Mouse (Mus musculus): ENCODE results near the gene Lmln. TPM values are rescaled to one million over a fixed set of nuclear protein-coding genes. Genes with fewer than 3 reads are reported as not detected.
"Not testable (repeated sequence)": the region's sequence is repeated elsewhere in the genome, so short reads cannot be mapped to it uniquely, and the experiment has no call there.

Gene Lmln
- polyA plus RNA-seq, 1 experiment from 2014 or later: 1.8 TPM

DNA sequence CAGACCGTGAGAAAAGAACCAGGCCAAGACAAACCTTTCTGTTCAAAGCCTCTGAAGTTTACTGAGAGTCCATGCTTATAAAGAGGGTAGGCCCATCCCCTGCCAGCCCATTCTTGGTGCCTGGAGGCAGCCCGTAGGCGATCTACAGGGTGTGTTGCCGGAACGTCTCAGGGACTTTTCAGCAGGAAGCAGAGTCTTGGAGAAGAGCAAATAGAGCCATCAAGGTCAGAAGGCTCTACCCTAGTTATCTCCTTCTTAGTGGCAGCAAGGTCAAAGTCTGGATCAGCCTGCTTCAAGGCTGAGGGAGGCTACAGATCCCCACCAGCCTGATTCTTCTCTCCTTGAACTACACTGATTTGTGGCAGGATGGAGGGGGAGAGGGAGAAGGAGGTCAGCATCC, 114.5 kb downstream of the Lmln start:
- H3K27ac ChIP-seq; DNase-seq (ENCODE audit: low spot score); H3K27me3 ChIP-seq (ENCODE audit: low read depth, poor library complexity, severe bottlenecking); H3K4me3 ChIP-seq; H3K9me3 ChIP-seq (replicated peaks); H3K36me3 ChIP-seq; H3K4me1 ChIP-seq: not testable (repeated sequence)
- 89% methylated on average over 5 of the region's 5 CpGs for WGBS

MicroRNAs encoded within 50 kb of the gene (microRNA counts, 519-probe panel; counts per million panel counts)
- 684 counts per million, percentile 72 among the panel's probes with 10 or more counts for microRNA mmu-miR-1947

Small RNA genes lying within 50 kb of the gene (microRNA-seq; reads per million reads assigned to microRNA genes)
- gene Gm22231 (not detected), gene Mir1947 (10.0 reads per million, percentile 18 among the genes with 10 or more reads in this experiment)

Other genes starting within 250 kb of the Lmln start
- 91.6 and 94.8 TPM in 2 replicates for gene Fyttd1, start 185.0 kb upstream of the Lmln start, polyA plus RNA-seq (2016; fragmentation: Nextera tagmentation; extraction: Ambion mirVana)
- 16.2 and 17.6 TPM in 2 replicates for gene Rubcn, start 184.8 kb upstream of the Lmln start, polyA plus RNA-seq (2016; fragmentation: Nextera tagmentation; extraction: Ambion mirVana)
- 29.1 and 35.9 TPM in 2 replicates for gene Lrch3, start 148.4 kb upstream of the Lmln start, polyA plus RNA-seq (2016; fragmentation: Nextera tagmentation; extraction: Ambion mirVana)
- gene Iqcg, start 6.3 kb upstream of the Lmln start, polyA plus RNA-seq (2016; fragmentation: Nextera tagmentation; extraction: Ambion mirVana): 1.8 and 2.5 TPM in 2 replicates
- 980 and 1,183 TPM in 2 replicates for gene Rpl35a, start 6.1 kb upstream of the Lmln start, polyA plus RNA-seq (2016; fragmentation: Nextera tagmentation; extraction: Ambion mirVana)
- gene Osbpl11, start 122.5 kb downstream of the Lmln start, polyA plus RNA-seq (2016; fragmentation: Nextera tagmentation; extraction: Ambion mirVana): 22.0 and 24.8 TPM in 2 replicates
- gene Snx4, start 188.9 kb downstream of the Lmln start, polyA plus RNA-seq (2016; fragmentation: Nextera tagmentation; extraction: Ambion mirVana): 62.0 and 67.5 TPM in 2 replicates

All from limb, embryonic 10.5 days (tissue).